Mouse (Mus musculus) effector memory CD4-positive, alpha-beta T cell, adult 5 months (primary cell): Measurements from ENCODE around the gene Ptprcap. TPM values are rescaled to one million over a fixed set of nuclear protein-coding genes. Genes with fewer than 3 reads are reported as not detected.

Source experiments
- polyA plus RNA-seq: library from polyadenylated mRNA; unstranded; fragments of 100-300 nt; shearing (Covaris generic); gene quantifications from one replicate; pipeline ENCODE4 v1.2.1, GENCODE M21; 2017

Ptprcap gene
- polyA plus RNA-seq = 341 TPM

GRCm38 (mm10) chr19:4153232-4153654, at the start of gene Ptprcap:
Gene Ptprcap, plus strand, starts transcription at chr19:4153604.

GRCm38 (mm10) chr19:4125741-4126696, 27.4 kb upstream of the Ptprcap start, which contains the start of gene Aip:
Gene Aip, minus strand, starts transcription at chr19:4125858.

GRCm38 (mm10) chr19:4139446-4139845, 14.0 kb upstream of the Ptprcap start, which contains the start of gene Gpr152:
Gene Gpr152, plus strand, starts transcription at chr19:4139787.

GRCm38 (mm10) chr19:4143759-4144268, 9.6 kb upstream of the Ptprcap start, which contains the start of gene Cabp4:
Gene Cabp4, minus strand, starts transcription at chr19:4144033.

DNA sequence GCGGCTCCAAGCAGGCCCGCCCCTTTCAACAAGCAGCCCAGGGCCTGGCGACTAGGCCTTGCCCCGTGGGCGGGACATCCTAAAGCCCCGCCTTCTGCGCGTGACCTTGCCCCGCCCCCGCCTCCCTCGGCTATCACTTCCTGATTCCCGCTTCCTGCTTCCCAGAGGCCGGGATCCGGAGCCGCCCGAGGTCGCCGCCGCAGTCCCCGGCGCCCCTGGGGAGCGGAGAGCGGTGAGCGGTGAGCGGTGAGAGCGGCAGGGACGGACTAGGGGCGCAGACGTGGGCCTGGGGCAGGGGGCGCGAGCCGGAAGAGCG, 5.0 kb upstream of the Ptprcap start, which contains the start of gene Coro1b:
Gene Coro1b (plus strand): TSS at position 129 of the 316 bp plus-strand sequence.

DNA sequence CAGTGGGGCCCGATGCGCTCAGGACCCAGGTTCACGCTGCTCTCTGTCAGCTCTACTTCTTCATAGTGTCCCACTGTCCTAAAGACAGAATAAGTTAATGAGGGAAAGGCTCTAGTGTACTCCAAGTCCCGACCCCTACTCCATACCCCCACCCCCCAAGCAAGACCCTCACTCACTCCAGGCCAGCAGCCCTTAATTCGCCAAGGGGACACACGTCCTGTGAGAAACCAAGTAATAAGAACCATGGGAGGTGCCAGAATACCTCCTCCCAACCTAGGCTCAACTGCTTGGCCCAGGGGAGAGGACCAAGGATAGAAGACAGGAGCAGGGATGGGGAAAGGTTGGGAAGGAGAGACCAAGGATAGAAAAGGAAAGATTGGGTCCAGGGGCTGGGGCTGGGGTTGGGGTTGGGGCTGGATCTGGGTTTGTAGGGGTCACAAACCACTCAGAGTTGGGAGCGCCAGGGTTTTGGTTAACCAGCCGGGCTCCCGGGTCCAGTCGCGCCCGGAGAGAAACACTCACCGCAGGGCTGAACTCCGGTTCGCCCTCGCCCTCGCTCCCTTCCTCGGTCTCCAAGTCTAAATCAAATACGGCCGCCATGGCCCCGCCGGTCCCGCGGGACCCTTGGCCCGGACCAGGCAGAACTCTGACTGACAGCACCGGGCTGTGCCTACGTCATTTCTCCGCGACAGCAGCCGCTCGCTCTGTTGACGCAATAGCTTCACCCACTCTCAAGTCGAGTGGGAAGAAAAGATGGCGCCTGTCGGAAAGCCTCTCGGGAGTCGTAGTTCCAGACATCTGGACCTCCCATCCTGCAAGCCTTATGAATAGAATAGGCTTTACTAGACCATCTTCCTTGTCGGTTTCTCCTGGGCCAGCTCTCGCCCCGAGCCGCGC, 9.5 kb downstream of the Ptprcap start, which contains the start of gene Rps6kb2:
Gene Rps6kb2 (minus strand): TSS at position 709 of the 897 bp plus-strand sequence.

GRCm38 (mm10) chr19:4175368-4175947, 22.1 kb downstream of the Ptprcap start, which contains the start of gene Carns1:
Gene Carns1, minus strand, starts transcription at chr19:4175479.

DNA sequence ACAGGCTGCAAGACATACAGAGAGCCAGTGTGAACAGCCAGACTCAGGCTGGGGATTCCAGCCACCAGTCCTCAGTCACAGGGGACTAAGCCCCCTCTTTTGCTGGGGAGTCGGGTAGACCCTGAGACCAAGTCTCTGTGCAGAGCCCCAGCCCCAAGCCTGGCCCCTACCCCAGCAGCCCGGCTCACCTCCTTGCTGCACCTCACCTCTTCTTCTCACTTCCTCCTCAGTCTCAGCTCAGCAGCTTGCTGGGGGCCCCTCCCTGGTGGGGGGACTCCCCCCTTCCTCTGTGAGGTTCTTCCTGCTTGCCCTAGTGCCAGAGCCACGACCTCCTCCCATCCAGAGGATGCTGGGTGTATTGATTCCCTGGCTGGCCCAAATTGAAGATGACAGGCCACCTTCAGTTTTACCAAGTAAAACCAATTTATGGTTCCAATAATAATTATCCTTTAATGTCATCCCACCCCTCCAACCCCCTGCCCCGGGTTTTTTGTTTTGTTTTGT, 37.5 kb downstream of the Ptprcap start, which contains the start of gene Tbc1d10c:
Gene Tbc1d10c (minus strand): TSS at position 454 of the 504 bp plus-strand sequence.

DNA sequence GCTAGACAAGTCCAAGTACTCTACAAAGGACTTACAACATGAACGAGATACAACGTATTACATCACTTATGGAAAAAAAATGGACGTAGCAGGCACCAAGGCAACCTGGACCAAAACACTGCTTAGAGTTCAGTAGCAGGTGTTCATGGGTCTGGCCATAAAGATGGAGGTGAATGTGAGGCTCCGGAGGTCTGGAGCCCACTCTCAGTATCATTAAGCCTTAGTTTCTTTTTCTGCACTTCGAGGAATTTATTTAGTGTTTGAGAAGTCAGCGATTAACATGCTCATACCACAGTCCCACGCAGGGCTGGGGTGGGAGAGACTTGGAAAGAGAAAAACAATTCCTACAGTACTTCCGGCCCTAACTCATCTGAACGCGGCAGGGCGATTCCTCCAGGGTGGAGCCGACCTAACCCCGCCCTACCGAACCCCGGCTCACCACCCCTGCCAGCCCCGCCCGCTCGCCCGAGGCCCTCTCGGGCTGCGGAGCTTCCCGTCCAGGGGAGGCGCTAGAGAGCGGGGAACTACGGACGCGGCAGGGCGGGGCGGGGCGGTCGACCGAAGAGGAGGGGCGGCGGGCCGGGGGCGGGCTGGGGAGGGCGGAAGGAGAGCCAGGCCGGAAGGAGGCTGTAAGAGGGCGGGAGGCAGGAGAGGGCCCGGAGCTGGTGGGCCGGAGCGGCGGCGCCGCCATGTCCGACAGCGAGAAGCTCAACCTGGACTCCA, 38.3 kb downstream of the Ptprcap start, which contains the start of gene Ppp1ca:
Gene Ppp1ca (plus strand): TSS at position 538 of the 723 bp plus-strand sequence.

DNA sequence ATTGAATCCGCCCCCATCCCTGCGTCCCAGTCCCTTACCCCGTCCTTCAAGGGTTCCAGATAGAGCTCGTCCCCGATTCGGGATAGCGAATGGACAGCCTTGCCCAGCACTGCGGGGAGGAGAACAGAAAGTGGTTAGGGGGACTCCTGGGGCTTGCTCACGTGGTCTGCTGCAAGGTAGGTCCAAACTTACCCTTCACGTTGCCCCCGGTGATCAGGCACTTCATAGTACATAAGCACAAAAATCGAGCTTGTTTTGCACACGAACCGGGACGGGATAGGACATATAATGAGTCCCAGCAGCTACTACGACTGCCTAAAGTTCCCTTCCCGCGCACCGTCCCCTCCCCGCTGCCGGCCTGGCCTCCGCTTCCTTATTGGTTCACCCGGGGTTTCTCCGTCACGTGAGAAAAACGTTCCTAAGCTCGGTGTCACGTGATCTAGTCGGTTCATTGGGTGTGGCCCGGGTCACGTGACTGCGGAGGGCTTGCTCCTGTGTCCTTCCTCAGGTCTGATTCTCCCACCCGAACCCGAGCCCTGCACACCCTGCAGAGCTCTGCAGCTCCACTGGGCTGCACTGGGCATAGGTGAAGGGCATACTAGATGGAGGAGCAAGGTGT, 48.0 kb downstream of the Ptprcap start, which contains the start of gene Rad9a:
Gene Rad9a (minus strand): TSS at position 372 of the 619 bp plus-strand sequence.

Other genes starting within 250 kb of the Ptprcap start
- gene Tcirg1, start 246.5 kb upstream of the Ptprcap start, polyA plus RNA-seq = 67.3 TPM
- gene Ndufs8, start 240.8 kb upstream of the Ptprcap start, polyA plus RNA-seq = 102 TPM
- gene Aldh3b1, start 223.8 kb upstream of the Ptprcap start, polyA plus RNA-seq = not detected
- 29.4 TPM for gene Unc93b1, start 218.4 kb upstream of the Ptprcap start, polyA plus RNA-seq
- not detected for gene Aldh3b3, start 195.0 kb upstream of the Ptprcap start, polyA plus RNA-seq
- not detected for gene Aldh3b2, start 181.3 kb upstream of the Ptprcap start, polyA plus RNA-seq
- not detected for gene Acy3, start 167.0 kb upstream of the Ptprcap start, polyA plus RNA-seq
- gene Tbx10, start 160.9 kb upstream of the Ptprcap start, polyA plus RNA-seq = not detected
- 10.5 TPM for gene Nudt8, start 153.0 kb upstream of the Ptprcap start, polyA plus RNA-seq
- gene Gm49405, start 153.0 kb upstream of the Ptprcap start, polyA plus RNA-seq = 1.0 TPM
- 2.4 TPM for gene Doc2g, start 150.3 kb upstream of the Ptprcap start, polyA plus RNA-seq
- gene Ndufv1, start 140.8 kb upstream of the Ptprcap start, polyA plus RNA-seq = 104 TPM
- gene Gstp1, start 115.6 kb upstream of the Ptprcap start, polyA plus RNA-seq = 355 TPM
- gene Gstp2, start 107.6 kb upstream of the Ptprcap start, polyA plus RNA-seq = 3.3 TPM
- 56.1 TPM for gene Gstp3, start 94.0 kb upstream of the Ptprcap start, polyA plus RNA-seq
- not detected for gene Cabp2, start 72.0 kb upstream of the Ptprcap start, polyA plus RNA-seq
- 441 TPM for gene Cdk2ap2, start 56.4 kb upstream of the Ptprcap start, polyA plus RNA-seq
- gene Pitpnm1, start 53.6 kb upstream of the Ptprcap start, polyA plus RNA-seq = 253 TPM
- 150 TPM for gene Aip, start 27.7 kb upstream of the Ptprcap start, polyA plus RNA-seq
- not detected for gene Gpr152, start 13.8 kb upstream of the Ptprcap start, polyA plus RNA-seq
- gene Cabp4, start 9.6 kb upstream of the Ptprcap start, polyA plus RNA-seq = not detected
- gene Coro1b, start 5.0 kb upstream of the Ptprcap start, polyA plus RNA-seq = 192 TPM
- 46.8 TPM for gene Rps6kb2, start 9.8 kb downstream of the Ptprcap start, polyA plus RNA-seq
- 15.2 TPM for gene Carns1, start 21.9 kb downstream of the Ptprcap start, polyA plus RNA-seq
- 376 TPM for gene Tbc1d10c, start 37.7 kb downstream of the Ptprcap start, polyA plus RNA-seq
- 688 TPM for gene Ppp1ca, start 38.5 kb downstream of the Ptprcap start, polyA plus RNA-seq
- gene Rad9a, start 48.1 kb downstream of the Ptprcap start, polyA plus RNA-seq = 27.5 TPM
- gene Clcf1, start 60.6 kb downstream of the Ptprcap start, polyA plus RNA-seq = 36.7 TPM
- gene AC109138.7, start 60.8 kb downstream of the Ptprcap start, polyA plus RNA-seq = not detected
- 62.7 TPM for gene Pold4, start 78.3 kb downstream of the Ptprcap start, polyA plus RNA-seq
- gene Ssh3, start 115.6 kb downstream of the Ptprcap start, polyA plus RNA-seq = 0.67 TPM
- gene Ankrd13d, start 129.5 kb downstream of the Ptprcap start, polyA plus RNA-seq = 8.1 TPM
- gene Grk2, start 152.6 kb downstream of the Ptprcap start, polyA plus RNA-seq = 237 TPM
- 84.1 TPM for gene Kdm2a, start 244.7 kb downstream of the Ptprcap start, polyA plus RNA-seq